ENCODE assay signal across 8 mouse cellular contexts in genomic region chr5:120612442-120612821, GRCm38 (mm10). TPM values are rescaled to one million over a fixed set of nuclear protein-coding genes. Genes with fewer than 3 reads are reported as not detected.
DNase-seq lines count a peak whose midpoint lies in the region; ATAC-seq and TF ChIP-seq lines count a peak whose summit lies in the region.

Gene Rita1 (minus strand): TSS chr5:120612589.
Gene Ddx54 (plus strand): TSS chr5:120612739.

- no peak for TF ChIP-seq POLR2A in spleen, adult 2 months (IDR thresholded peaks at IDR 0.05; ENCODE audit: low read depth, low read length)

- peak within 1 kb of the TSS; percentile 78 for H3K27ac ChIP-seq in embryonic facial prominence, embryonic 13.5 days
- peak within 1 kb of the TSS; percentile 96 for H3K27ac ChIP-seq in midbrain, embryonic 10.5 days (replicated peaks)
- H3K27ac ChIP-seq in spleen, adult 2 months (ENCODE audit: insufficient read depth, low read length): peak within 1 kb of the TSS; percentile 98

- ATAC-seq in embryonic facial prominence, embryonic 13.5 days (ENCODE audit: insufficient number of reproducible peaks, insufficient read depth, low FRiP score, low TSS enrichment, low read depth): peak; percentile 88

- no peak for TF ChIP-seq CTCF in spleen, adult 2 months (IDR thresholded peaks at IDR 0.05; ENCODE audit: extremely low read depth, insufficient read depth, insufficient read length, insufficient replicate concordance)

- under 1% methylated on average over 22 of the region's 22 CpGs for WGBS in embryonic facial prominence, embryonic 13.5 days
- WGBS in midbrain, embryonic 10.5 days: under 1% methylated on average over 22 of the region's 22 CpGs
- WGBS in spleen, adult 2 months: under 1% methylated on average over 22 of the region's 22 CpGs

- H3K36me3 ChIP-seq in embryonic facial prominence, embryonic 13.5 days: peaks cover 46% of the 10 kb centered on the region
- H3K36me3 ChIP-seq in midbrain, embryonic 10.5 days: peaks cover 49% of the 10 kb centered on the region
- peaks cover 7% of the 10 kb centered on the region for H3K36me3 ChIP-seq in spleen, adult 2 months (ENCODE audit: control insufficient read depth, insufficient read depth, low read length)

- H3K4me1 ChIP-seq in embryonic facial prominence, embryonic 13.5 days: peaks cover 17% of the 10 kb centered on the region
- H3K4me1 ChIP-seq in midbrain, embryonic 10.5 days: peaks cover 23% of the 10 kb centered on the region
- H3K4me1 ChIP-seq in spleen, adult 2 months (ENCODE audit: control insufficient read depth, insufficient read depth, insufficient read length): no peaks in the 10 kb centered on the region; the same call in 1 of the 2 replicates

- H3K9ac ChIP-seq in embryonic facial prominence, embryonic 13.5 days: peak within 1 kb of the TSS; percentile 78

- no peaks in the 10 kb centered on the region for H3K27me3 ChIP-seq in embryonic facial prominence, embryonic 13.5 days
- no peaks in the 10 kb centered on the region for H3K27me3 ChIP-seq in midbrain, embryonic 10.5 days (ENCODE audit: low read depth, poor library complexity, severe bottlenecking)
- no peaks in the 10 kb centered on the region for H3K27me3 ChIP-seq in spleen, adult 2 months (ENCODE audit: control insufficient read depth, insufficient read depth, low read length)

- peak; percentile 95 to 99 for DNase-seq in spleen, adult 18-20 months
- no peak for DNase-seq in spleen, adult 12 weeks (ENCODE audit: low spot score)
- DNase-seq in heart, adult 18-20 months: peak; percentile 97 to 99
- peak; percentile 100 for DNase-seq in kidney, adult 18-20 months
- peak; percentile 98 for DNase-seq in left cerebral cortex, postnatal 4 days
- DNase-seq in midbrain, embryonic 10.5 days (ENCODE audit: low spot score): peak; percentile 97
- peak in 1 of 2 experiments; percentile 95 for DNase-seq in spleen, adult 2 months (ENCODE audit: low read depth in 1 of 2, low spot score in 2 of 2)

- peak within 1 kb of the TSS; percentile 70 for H3K4me3 ChIP-seq in embryonic facial prominence, embryonic 13.5 days
- peak within 1 kb of the TSS; percentile 72 for H3K4me3 ChIP-seq in midbrain, embryonic 10.5 days
- H3K4me3 ChIP-seq in spleen, adult 2 months (ENCODE audit: extremely low read depth, insufficient read depth, insufficient read length): peak within 1 kb of the TSS; percentile 88

- no peaks in the 10 kb centered on the region for H3K9me3 ChIP-seq in embryonic facial prominence, embryonic 13.5 days
- H3K9me3 ChIP-seq in midbrain, embryonic 10.5 days (replicated peaks): peaks cover 7% of the 10 kb centered on the region; the same call in 1 of the 2 replicates

- H3K4me2 ChIP-seq in embryonic facial prominence, embryonic 13.5 days: peak within 1 kb of the TSS; percentile 93

- intact Hi-C loops in left cerebral cortex, postnatal 4 days (cut with DNase I): no loop called here

RNA-seq across cellular contexts. Expression of gene Rita1, which starts in this region (rescaled TPM):
- 16.2 and 17.6 TPM in 2 replicates for polyA plus RNA-seq in embryonic facial prominence, embryonic 13.5 days (2015; fragmentation: Nextera tagmentation; extraction: Ambion mirVana)
- 10 to 100 TPM; 13.4 to 16.3 TPM for total RNA-seq in heart, adult 18-20 months (2021)
- 10 to 100 TPM; 22.7 to 26.0 TPM for total RNA-seq in left cerebral cortex, postnatal 4 days (2021)
- polyA plus RNA-seq in midbrain, embryonic 10.5 days (2016; fragmentation: Nextera tagmentation; extraction: Ambion mirVana): 16.0 and 16.2 TPM in 2 replicates
- polyA plus RNA-seq in spleen, adult 2 months (2012; rRNA removed): 8.0 and 8.8 TPM in 2 replicates

RNA-seq across cellular contexts. Expression of gene Ddx54, which starts in this region (rescaled TPM):
- 45.6 and 46.8 TPM in 2 replicates for polyA plus RNA-seq in embryonic facial prominence, embryonic 13.5 days (2015; fragmentation: Nextera tagmentation; extraction: Ambion mirVana)
- total RNA-seq in heart, adult 18-20 months (2021): 10 to 100 TPM; 19.2 to 23.0 TPM
- total RNA-seq in left cerebral cortex, postnatal 4 days (2021): 10 to 100 TPM; 52.0 to 55.4 TPM
- polyA plus RNA-seq in midbrain, embryonic 10.5 days (2016; fragmentation: Nextera tagmentation; extraction: Ambion mirVana): 59.4 and 59.7 TPM in 2 replicates
- 80.8 and 131 TPM in 2 replicates for polyA plus RNA-seq in spleen, adult 2 months (2012; rRNA removed)
